Mouse (Mus musculus): ENCODE data around the gene Pcyt1a. TPM values are rescaled to one million over a fixed set of nuclear protein-coding genes. Genes with fewer than 3 reads are reported as not detected.
A peak's percentile ranks its signal among the peaks of the same experiment; 100 is the strongest.
"Not testable (repeated sequence)": the region's sequence is repeated elsewhere in the genome, so short reads cannot be mapped to it uniquely, and the experiment has no call there.

The Pcyt1a gene
- total and polyA plus RNA-seq, 3 experiments, result 42.2 to 91.2 (median 89.9) TPM

- DNase-seq, result no peak
Observed at GRCm38 (mm10) chr16:32433138-32433537, 2.4 kb downstream of the Pcyt1a start.

- peak; percentile 37 for DNase-seq
Observed at GRCm38 (mm10) chr16:32434066-32434465, 3.3 kb downstream of the Pcyt1a start.

GRCm38 (mm10) chr16:32434691-32435090, 4.0 kb downstream of the Pcyt1a start:
- peak; percentile 61 for DNase-seq

GRCm38 (mm10) chr16:32436657-32437056, 5.9 kb downstream of the Pcyt1a start:
- DNase-seq, result no peak

- DNase-seq, result no peak
Observed at GRCm38 (mm10) chr16:32437266-32437665, 6.5 kb downstream of the Pcyt1a start.

- no peak for DNase-seq
Observed at GRCm38 (mm10) chr16:32441432-32441831, 10.7 kb downstream of the Pcyt1a start.

- not testable (repeated sequence) for DNase-seq
Observed at GRCm38 (mm10) chr16:32444615-32445014, 13.9 kb downstream of the Pcyt1a start.

GRCm38 (mm10) chr16:32445558-32445957, 14.8 kb downstream of the Pcyt1a start:
- DNase-seq, result no peak

- no peak for DNase-seq
Observed at GRCm38 (mm10) chr16:32446563-32447138, 15.9 kb downstream of the Pcyt1a start.

- DNase-seq, result no peak
Observed at GRCm38 (mm10) chr16:32449665-32450064, 18.9 kb downstream of the Pcyt1a start.

GRCm38 (mm10) chr16:32450133-32450532, 19.4 kb downstream of the Pcyt1a start:
- DNase-seq, result no peak

- DNase-seq, result peak; percentile 36
Observed at GRCm38 (mm10) chr16:32453102-32453501, 22.4 kb downstream of the Pcyt1a start.

- no peak for DNase-seq
Observed at GRCm38 (mm10) chr16:32454646-32455045, 23.9 kb downstream of the Pcyt1a start.

- no peak for DNase-seq
Observed at GRCm38 (mm10) chr16:32456086-32456485, 25.4 kb downstream of the Pcyt1a start.

- no peak for DNase-seq
Observed at GRCm38 (mm10) chr16:32456761-32457160, 26.0 kb downstream of the Pcyt1a start.

- DNase-seq, result peak; percentile 67
Observed at GRCm38 (mm10) chr16:32457589-32458386, 27.1 kb downstream of the Pcyt1a start.

- peak; percentile 47 for DNase-seq
Observed at GRCm38 (mm10) chr16:32460518-32460917, 29.8 kb downstream of the Pcyt1a start.

- no peak for DNase-seq
Observed at GRCm38 (mm10) chr16:32461713-32462112, 31.0 kb downstream of the Pcyt1a start.

GRCm38 (mm10) chr16:32462950-32463349, 32.2 kb downstream of the Pcyt1a start:
- DNase-seq, result no peak

GRCm38 (mm10) chr16:32463426-32463825, 32.7 kb downstream of the Pcyt1a start:
- DNase-seq, result no peak

GRCm38 (mm10) chr16:32464908-32465307, 34.2 kb downstream of the Pcyt1a start:
- no peak for DNase-seq

- no peak for DNase-seq
Observed at GRCm38 (mm10) chr16:32468488-32468887, 37.8 kb downstream of the Pcyt1a start.

- no peak for DNase-seq
Observed at GRCm38 (mm10) chr16:32469404-32470105, 38.8 kb downstream of the Pcyt1a start.
